Comparison of ENCODE assay signal across 7 mouse cellular contexts in the genomic region with DNA sequence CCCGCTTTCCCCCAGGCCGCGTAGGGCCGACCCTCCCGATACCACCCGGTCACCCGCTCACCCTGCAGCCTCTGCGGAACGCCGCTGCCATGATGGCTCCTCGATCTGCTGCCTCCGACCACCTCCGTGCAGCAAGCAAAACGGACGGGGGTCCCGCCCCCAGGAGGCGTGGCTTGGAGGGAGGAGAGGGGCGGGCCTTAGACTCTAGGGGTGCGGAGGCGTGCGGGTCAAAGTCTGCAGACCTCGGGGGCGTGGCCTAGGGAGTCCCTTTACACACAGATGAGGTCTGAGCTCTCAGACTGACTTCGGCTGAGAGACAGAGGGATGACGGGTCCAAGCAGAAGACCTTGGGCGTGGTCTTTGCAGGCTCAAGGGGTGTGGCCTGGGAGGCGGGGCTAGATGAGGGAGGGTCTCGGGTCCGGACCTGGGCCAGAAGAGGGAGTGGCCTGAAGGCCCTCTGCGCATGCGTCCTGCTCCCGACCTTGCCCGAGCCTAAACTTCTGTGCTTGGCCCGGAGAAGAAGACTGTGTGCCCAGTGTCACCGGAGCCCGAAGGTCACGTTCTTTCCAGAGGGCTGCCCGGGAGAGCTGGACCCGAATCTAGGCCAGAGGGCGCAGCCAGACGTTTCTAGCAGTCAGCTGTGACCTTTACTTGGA. TPM values are rescaled to one million over a fixed set of nuclear protein-coding genes. Genes with fewer than 3 reads are reported as not detected.
A peak's percentile ranks its signal among the peaks of the same experiment; 100 is the strongest.
DNase-seq lines count a peak whose midpoint lies in the region; ATAC-seq lines count a peak whose summit lies in the region.

A gene (minus strand): TSS at position 298 of the 656 bp plus-strand sequence.

- no peaks in the 10 kb centered on the region for H3K9me3 ChIP-seq in intestine, embryonic 16.5 days (ENCODE audit: control insufficient read depth, low read length)
- H3K9me3 ChIP-seq in midbrain, embryonic 11.5 days (ENCODE audit: control insufficient read depth, low read length) = no peaks in the 10 kb centered on the region

- H3K36me3 ChIP-seq in intestine, embryonic 16.5 days (ENCODE audit: control insufficient read depth, insufficient read depth, low read length) = no peaks in the 10 kb centered on the region; the same call in 1 of the 2 replicates
- H3K36me3 ChIP-seq in midbrain, embryonic 11.5 days (ENCODE audit: control insufficient read depth, insufficient read depth, low read length) = no peaks in the 10 kb centered on the region

- no peaks in the 10 kb centered on the region for H3K27me3 ChIP-seq in intestine, embryonic 16.5 days (replicated peaks; ENCODE audit: control insufficient read depth, insufficient read depth, low read length)
- no peaks in the 10 kb centered on the region for H3K27me3 ChIP-seq in midbrain, embryonic 11.5 days (ENCODE audit: control insufficient read depth, insufficient read depth, low read length)

- H3K27ac ChIP-seq in intestine, embryonic 16.5 days (ENCODE audit: low read length) = peak within 1 kb of the TSS; percentile 77
- peak within 1 kb of the TSS; percentile 67 for H3K27ac ChIP-seq in midbrain, embryonic 11.5 days (ENCODE audit: low read depth, low read length)

- under 1% methylated on average over 41 of the region's 41 CpGs for WGBS in intestine, embryonic 16.5 days
- under 1% methylated on average over 41 of the region's 41 CpGs for WGBS in midbrain, embryonic 11.5 days

- intact Hi-C loops in left cerebral cortex, postnatal 36 days (cut with DNase I) = loop anchor here (2.0 kb wide), 1 partner anchor 32 kb away; a partner anchor contains a TSS

- ATAC-seq in intestine, embryonic 16.5 days = peak; percentile 98
- peak; percentile 98 for ATAC-seq in midbrain, embryonic 11.5 days (ENCODE audit: low FRiP score)

- H3K4me2 ChIP-seq in intestine, embryonic 16.5 days (ENCODE audit: low read depth, low read length) = peak within 1 kb of the TSS; percentile 53
- H3K4me2 ChIP-seq in midbrain, embryonic 11.5 days = peak within 1 kb of the TSS; percentile 75

- H3K4me1 ChIP-seq in intestine, embryonic 16.5 days (ENCODE audit: control insufficient read depth, insufficient read depth, low read length) = peaks cover 7% of the 10 kb centered on the region; the same call in 1 of the 2 replicates
- peaks cover 8% of the 10 kb centered on the region for H3K4me1 ChIP-seq in midbrain, embryonic 11.5 days (ENCODE audit: control insufficient read depth, insufficient read depth, low read length)

- peak within 1 kb of the TSS; percentile 79 for H3K9ac ChIP-seq in intestine, embryonic 16.5 days (ENCODE audit: low read depth, low read length)
- peak within 1 kb of the TSS; percentile 80 for H3K9ac ChIP-seq in midbrain, embryonic 11.5 days (ENCODE audit: low read length)

- H3K4me3 ChIP-seq in intestine, embryonic 16.5 days (ENCODE audit: low read length) = peak within 1 kb of the TSS; percentile 67
- peak within 1 kb of the TSS; percentile 76 for H3K4me3 ChIP-seq in midbrain, embryonic 11.5 days (ENCODE audit: low read depth, low read length)

- DNase-seq in adrenal gland, adult 2 months = peak; percentile 100
- peak; percentile 96 for DNase-seq in embryo, embryonic 11.5 days (ENCODE audit: low read depth, low spot score)
- DNase-seq in gastrocnemius, postnatal 4 days (ENCODE audit: low spot score in 2 of 2) = peak; percentile 98 to 99
- DNase-seq in left cerebral cortex, postnatal 36 days (ENCODE audit: low spot score in 2 of 2) = peak; percentile 90 to 91
- DNase-seq in midbrain, embryonic 11.5 days (ENCODE audit: low spot score, missing footprints) = peak; percentile 100
- DNase-seq in skeletal muscle tissue, adult 2 months (ENCODE audit: low read depth, low spot score) = peak; percentile 99

RNA-seq across cellular contexts. Expression of the gene that starts here (rescaled TPM):
- 100 to 1,000 TPM; 711 to 911 TPM for total RNA-seq in adrenal gland, adult 2 months (2021)
- 58.0 and 61.0 TPM in 2 replicates for polyA plus RNA-seq in adrenal gland, adult 2 months (2012; rRNA removed)
- 100 to 1,000 TPM; 242 to 298 TPM for total RNA-seq in gastrocnemius, postnatal 4 days (2021)
- 146 and 152 TPM in 2 replicates for polyA plus RNA-seq in intestine, embryonic 16.5 days (2015; fragmentation: Nextera tagmentation; extraction: Ambion mirVana)
- 10 to 100 TPM; 36.4 to 41.6 TPM for total RNA-seq in left cerebral cortex, postnatal 36 days (2021)
- polyA plus RNA-seq in midbrain, embryonic 11.5 days (2014; fragmentation: Nextera tagmentation; extraction: Ambion mirVana) = 53.5 and 55.8 TPM in 2 replicates

Comparison
In these comparisons a context has a peak if more than half of its experiments do, and no peak if none do; other contexts are left out.
1. Peak in every context shown above with its lines: DNase-seq, ATAC-seq, H3K4me3 ChIP-seq and H3K27ac ChIP-seq.
2. RNA of the gene that starts here (total RNA-seq): 711 to 911 TPM in adrenal gland, adult 2 months and 242 to 298 TPM in gastrocnemius, postnatal 4 days; 36.4 to 41.6 TPM in left cerebral cortex, postnatal 36 days; every median in the first group is over 4 times any median in the second.